Mouse (Mus musculus): ENCODE results near the gene Gm37240. TPM values are rescaled to one million over a fixed set of nuclear protein-coding genes. Genes with fewer than 3 reads are reported as not detected.

The Gm37240 gene
- polyA plus RNA-seq (2014; fragmentation: Nextera tagmentation; extraction: Ambion mirVana): 0.67 and 0.91 TPM in 2 replicates

DNA sequence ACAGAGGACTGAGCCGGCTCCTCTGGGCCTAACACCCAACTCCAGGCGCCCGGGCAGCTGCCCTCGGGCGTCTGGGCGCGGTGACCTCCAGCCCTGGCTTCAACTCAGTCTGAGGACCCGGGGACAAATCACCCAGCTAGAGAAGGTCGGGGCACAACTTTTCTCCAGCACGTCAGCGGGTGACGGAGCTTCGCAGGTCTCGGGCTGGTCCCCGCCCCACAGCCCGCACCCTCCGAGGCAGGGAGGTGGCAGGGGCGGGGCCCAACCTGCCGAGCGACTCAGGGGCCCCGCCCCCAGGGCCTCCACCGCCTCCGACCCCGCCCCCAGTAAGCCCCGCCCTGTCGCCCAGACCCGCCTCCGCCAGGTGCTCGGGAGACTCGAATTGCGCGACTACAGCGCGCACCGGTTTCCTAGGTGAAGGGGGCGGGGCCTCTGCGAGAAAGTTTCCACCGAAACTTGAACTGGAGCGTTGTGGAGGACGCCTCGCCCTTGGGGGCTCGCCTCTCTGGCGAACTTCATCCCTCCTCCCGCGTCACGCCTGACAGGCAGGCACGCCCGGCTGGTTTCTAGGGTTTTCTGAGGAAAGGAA is at the start of gene Gm37240, which contains the start of gene Glt28d2:
Gene Gm37240 (minus strand): TSS at position 280 of the 589 bp plus-strand sequence.
Gene Glt28d2 (minus strand): TSS at position 278 of the 589 bp plus-strand sequence.
- peaks cover 9% of the 10 kb centered on the region for H3K4me1 ChIP-seq (ENCODE audit: control insufficient read depth, insufficient read depth, low read length)
- peak; percentile 95 for DNase-seq (ENCODE audit: low spot score, missing footprints)
- ATAC-seq (ENCODE audit: low FRiP score): peak; percentile 88
- peak within 1 kb of the TSS; percentile 44 for H3K9ac ChIP-seq (ENCODE audit: low read length)
- no peaks in the 10 kb centered on the region for H3K9me3 ChIP-seq (ENCODE audit: control insufficient read depth, low read length)
- peaks cover 20% of the 10 kb centered on the region for H3K27me3 ChIP-seq (ENCODE audit: control insufficient read depth, insufficient read depth, low read length)
- WGBS: under 1% methylated on average over 48 of the region's 48 CpGs
- peak within 1 kb of the TSS; percentile 49 for H3K4me3 ChIP-seq (ENCODE audit: low read depth, low read length)
- no peak within 1 kb of the TSS for H3K27ac ChIP-seq (ENCODE audit: low read depth, low read length)
- H3K36me3 ChIP-seq (ENCODE audit: control insufficient read depth, insufficient read depth, low read length): no peaks in the 10 kb centered on the region
- H3K4me2 ChIP-seq: peak within 1 kb of the TSS; percentile 92

DNA sequence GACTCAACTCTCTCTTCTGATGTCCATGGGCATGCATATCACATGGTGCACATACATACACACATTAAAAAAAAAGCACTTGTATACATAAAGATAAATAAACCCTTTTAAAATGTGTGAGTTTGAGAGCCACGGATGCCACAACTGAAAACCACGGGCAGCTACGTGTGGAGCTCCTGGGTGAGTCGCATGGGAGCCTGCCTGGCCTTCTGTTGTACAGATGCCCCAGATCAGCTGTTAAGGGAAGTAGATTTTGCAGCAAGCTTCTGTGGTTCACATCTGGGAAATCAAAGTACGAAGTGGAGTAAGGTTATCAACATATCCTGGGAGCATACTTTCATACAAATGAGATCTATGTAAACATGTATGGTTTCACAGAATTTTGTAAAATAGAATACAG is 46.3 kb upstream of the Gm37240 start:
- H3K4me1 ChIP-seq (ENCODE audit: control insufficient read depth, insufficient read depth, low read length): no peaks in the 10 kb centered on the region
- H3K36me3 ChIP-seq (ENCODE audit: control insufficient read depth, insufficient read depth, low read length): no peaks in the 10 kb centered on the region
- H3K4me3 ChIP-seq (ENCODE audit: low read depth, low read length): no peak overlapping the region
- 92% methylated on average over 5 of the region's 5 CpGs for WGBS
- no peak overlapping the region for H3K27ac ChIP-seq (ENCODE audit: low read depth, low read length)
- H3K9me3 ChIP-seq (ENCODE audit: control insufficient read depth, low read length): no peaks in the 10 kb centered on the region
- DNase-seq (ENCODE audit: low spot score, missing footprints) (peak; percentile 64), ATAC-seq (ENCODE audit: low FRiP score) (no peak)
- no peak overlapping the region for H3K4me2 ChIP-seq
- H3K9ac ChIP-seq (ENCODE audit: low read length): no peak overlapping the region
- H3K27me3 ChIP-seq (ENCODE audit: control insufficient read depth, insufficient read depth, low read length): no peaks in the 10 kb centered on the region

DNA sequence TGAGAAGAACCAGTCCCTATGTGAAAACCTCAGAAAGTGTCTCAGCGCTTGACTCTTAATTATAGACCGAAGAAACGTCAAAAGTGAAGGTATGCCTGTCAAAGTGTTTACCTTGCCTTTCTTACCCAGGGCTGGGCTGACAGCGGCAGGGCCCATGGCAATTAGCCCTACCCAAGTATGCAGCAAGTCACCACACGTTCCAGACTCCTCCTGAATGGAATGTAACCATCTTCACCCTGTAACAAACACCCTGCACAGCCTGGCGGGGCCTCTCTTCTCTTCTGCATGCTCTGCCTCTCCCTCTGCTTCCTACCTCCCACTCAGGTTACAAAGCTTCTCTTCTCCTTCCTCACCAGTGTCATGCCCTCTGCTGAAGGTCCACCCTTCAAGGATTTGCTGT is 44.5 kb upstream of the Gm37240 start:
- no peak overlapping the region for H3K27ac ChIP-seq (ENCODE audit: low read depth, low read length)
- WGBS: 87% methylated on average over 6 of the region's 6 CpGs
- H3K4me2 ChIP-seq: no peak overlapping the region
- peak; percentile 44 for DNase-seq (ENCODE audit: low spot score, missing footprints)
- no peaks in the 10 kb centered on the region for H3K36me3 ChIP-seq (ENCODE audit: control insufficient read depth, insufficient read depth, low read length)
- no peaks in the 10 kb centered on the region for H3K9me3 ChIP-seq (ENCODE audit: control insufficient read depth, low read length)
- no peak overlapping the region for H3K9ac ChIP-seq (ENCODE audit: low read length)
- H3K4me3 ChIP-seq (ENCODE audit: low read depth, low read length): no peak overlapping the region
- no peak for ATAC-seq (ENCODE audit: low FRiP score)
- no peaks in the 10 kb centered on the region for H3K4me1 ChIP-seq (ENCODE audit: control insufficient read depth, insufficient read depth, low read length)
- H3K27me3 ChIP-seq (ENCODE audit: control insufficient read depth, insufficient read depth, low read length): no peaks in the 10 kb centered on the region

DNA sequence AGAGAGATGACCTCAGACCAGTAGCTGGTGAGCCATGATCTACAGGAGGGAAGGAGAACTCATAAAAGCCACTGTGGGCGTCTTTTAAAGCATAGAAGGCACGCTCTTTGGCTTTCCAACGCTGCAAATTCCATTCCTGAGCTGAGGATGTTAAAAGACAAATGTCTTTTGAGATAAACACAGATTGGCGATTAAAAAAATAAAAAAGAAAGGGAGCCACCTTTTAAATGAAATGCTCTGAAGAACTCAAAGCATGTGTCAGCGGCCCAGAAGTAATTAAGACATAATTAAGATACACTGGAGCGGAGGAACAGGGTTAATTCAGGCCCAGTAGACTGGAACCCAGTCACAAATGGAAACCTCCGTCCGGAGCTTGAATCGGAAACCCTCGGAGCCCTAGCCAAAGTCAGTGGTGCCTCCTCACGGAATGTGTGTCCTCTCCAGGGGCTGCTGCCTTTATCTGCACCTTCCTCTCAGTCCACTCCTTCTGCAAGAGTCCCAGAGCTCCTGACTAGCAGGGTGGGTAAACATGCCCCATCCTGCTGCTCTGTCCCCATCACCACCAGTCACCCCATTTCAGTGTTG is 43.4 kb upstream of the Gm37240 start:
- Histone ChIP-seq H3K27ac (ENCODE audit: low read depth, low read length) (no peak overlapping the region), H3K36me3 (ENCODE audit: control insufficient read depth, insufficient read depth, low read length) (no peaks in the 10 kb centered on the region), H3K9ac (ENCODE audit: low read length) (no peak overlapping the region), H3K4me1 (ENCODE audit: control insufficient read depth, insufficient read depth, low read length) (no peaks in the 10 kb centered on the region), H3K4me2 (no peak overlapping the region), H3K27me3 (ENCODE audit: control insufficient read depth, insufficient read depth, low read length) (no peaks in the 10 kb centered on the region), H3K9me3 (ENCODE audit: control insufficient read depth, low read length) (no peaks in the 10 kb centered on the region), H3K4me3 (ENCODE audit: low read depth, low read length) (no peak overlapping the region)
- ATAC-seq (ENCODE audit: low FRiP score) (no peak), DNase-seq (ENCODE audit: low spot score, missing footprints) (peak; percentile 75)
- 38% methylated on average over 11 of the region's 11 CpGs for WGBS

DNA sequence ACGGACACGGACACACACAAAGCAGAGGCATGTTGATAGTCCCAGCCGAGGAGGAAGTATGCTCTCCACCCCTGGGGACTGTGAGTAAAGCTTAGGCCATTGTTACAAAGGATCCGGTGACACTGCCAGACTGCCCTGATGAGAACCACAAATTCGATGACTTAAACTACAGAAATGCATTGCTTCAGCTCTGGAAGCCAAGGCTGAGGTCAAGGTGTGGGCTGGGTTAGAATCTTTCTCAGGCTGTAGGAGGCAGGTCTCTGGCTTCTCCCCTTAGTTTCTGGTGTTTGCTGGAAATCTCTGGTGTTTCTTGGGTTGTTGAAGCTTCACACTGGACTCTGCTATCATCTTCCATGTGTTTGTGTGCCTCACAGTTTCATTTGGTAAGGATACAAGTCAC is 42.4 kb upstream of the Gm37240 start:
- H3K4me2 ChIP-seq: no peak overlapping the region
- ATAC-seq (ENCODE audit: low FRiP score) (no peak), DNase-seq (ENCODE audit: low spot score, missing footprints) (peak; percentile 60)
- WGBS: 89% methylated on average over 5 of the region's 5 CpGs
- H3K9ac ChIP-seq (ENCODE audit: low read length): no peak overlapping the region
- H3K4me3 ChIP-seq (ENCODE audit: low read depth, low read length): no peak overlapping the region
- no peaks in the 10 kb centered on the region for H3K36me3 ChIP-seq (ENCODE audit: control insufficient read depth, insufficient read depth, low read length)
- H3K27ac ChIP-seq (ENCODE audit: low read depth, low read length): no peak overlapping the region
- no peaks in the 10 kb centered on the region for H3K27me3 ChIP-seq (ENCODE audit: control insufficient read depth, insufficient read depth, low read length)
- H3K9me3 ChIP-seq (ENCODE audit: control insufficient read depth, low read length): no peaks in the 10 kb centered on the region
- H3K4me1 ChIP-seq (ENCODE audit: control insufficient read depth, insufficient read depth, low read length): no peaks in the 10 kb centered on the region

DNA sequence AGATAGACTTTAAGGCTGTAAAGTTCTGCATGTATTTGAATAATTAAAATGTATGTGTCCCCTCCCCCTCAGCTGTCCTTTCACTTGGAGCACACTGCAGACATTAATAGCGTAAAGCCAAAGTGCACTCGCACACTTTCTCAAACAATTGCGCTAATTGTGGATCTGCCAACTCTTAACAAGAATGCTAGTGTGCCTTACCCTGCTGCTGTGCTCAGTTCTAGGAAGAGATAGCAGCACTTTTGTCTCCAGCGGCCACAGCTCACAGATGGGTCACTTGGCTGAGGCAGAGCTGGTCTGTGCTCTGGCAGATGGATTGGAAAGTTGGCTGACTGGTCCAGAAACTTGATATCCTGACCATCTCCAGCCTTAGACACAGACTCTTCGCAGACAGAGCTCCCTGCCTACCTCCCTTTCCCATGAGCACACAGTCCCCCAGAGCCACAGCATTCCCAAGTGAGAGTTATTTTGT is 40.9 kb upstream of the Gm37240 start:
- DNase-seq (ENCODE audit: low spot score, missing footprints) (peak; percentile 79), ATAC-seq (ENCODE audit: low FRiP score) (no peak)
- no peak overlapping the region for H3K27ac ChIP-seq (ENCODE audit: low read depth, low read length)
- no peaks in the 10 kb centered on the region for H3K9me3 ChIP-seq (ENCODE audit: control insufficient read depth, low read length)
- no peak overlapping the region for H3K4me2 ChIP-seq
- WGBS: 87% methylated on average over 5 of the region's 5 CpGs
- H3K4me1 ChIP-seq (ENCODE audit: control insufficient read depth, insufficient read depth, low read length): no peaks in the 10 kb centered on the region
- H3K4me3 ChIP-seq (ENCODE audit: low read depth, low read length): no peak overlapping the region
- no peaks in the 10 kb centered on the region for H3K36me3 ChIP-seq (ENCODE audit: control insufficient read depth, insufficient read depth, low read length)
- H3K9ac ChIP-seq (ENCODE audit: low read length): no peak overlapping the region
- no peaks in the 10 kb centered on the region for H3K27me3 ChIP-seq (ENCODE audit: control insufficient read depth, insufficient read depth, low read length)

DNA sequence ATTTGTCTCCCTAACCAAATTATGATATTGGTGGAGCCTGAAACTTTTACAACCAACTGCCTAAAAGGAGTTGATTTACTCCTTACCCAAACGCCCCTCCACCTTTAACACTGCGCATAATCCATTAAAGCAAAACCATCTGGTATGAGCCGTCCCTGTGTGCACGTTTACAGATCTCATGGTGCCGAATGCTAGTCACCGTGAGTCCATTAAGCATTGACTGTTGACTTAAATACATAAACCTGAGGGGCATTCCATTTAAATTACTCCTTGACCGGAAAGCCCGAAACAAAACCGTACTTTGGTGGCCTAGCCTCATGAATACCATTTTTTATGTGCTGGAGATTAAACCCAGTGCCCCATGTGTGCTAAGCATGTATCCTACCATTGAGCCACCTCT is 40.0 kb upstream of the Gm37240 start:
- H3K36me3 ChIP-seq (ENCODE audit: control insufficient read depth, insufficient read depth, low read length): no peaks in the 10 kb centered on the region
- H3K4me3 ChIP-seq (ENCODE audit: low read depth, low read length): no peak overlapping the region
- WGBS: 86% methylated on average over 9 of the region's 9 CpGs
- no peaks in the 10 kb centered on the region for H3K4me1 ChIP-seq (ENCODE audit: control insufficient read depth, insufficient read depth, low read length)
- no peak overlapping the region for H3K4me2 ChIP-seq
- H3K27me3 ChIP-seq (ENCODE audit: control insufficient read depth, insufficient read depth, low read length): no peaks in the 10 kb centered on the region
- DNase-seq (ENCODE audit: low spot score, missing footprints) (peak; percentile 19), ATAC-seq (ENCODE audit: low FRiP score) (no peak)
- no peak overlapping the region for H3K27ac ChIP-seq (ENCODE audit: low read depth, low read length)
- no peak overlapping the region for H3K9ac ChIP-seq (ENCODE audit: low read length)
- H3K9me3 ChIP-seq (ENCODE audit: control insufficient read depth, low read length): no peaks in the 10 kb centered on the region

DNA sequence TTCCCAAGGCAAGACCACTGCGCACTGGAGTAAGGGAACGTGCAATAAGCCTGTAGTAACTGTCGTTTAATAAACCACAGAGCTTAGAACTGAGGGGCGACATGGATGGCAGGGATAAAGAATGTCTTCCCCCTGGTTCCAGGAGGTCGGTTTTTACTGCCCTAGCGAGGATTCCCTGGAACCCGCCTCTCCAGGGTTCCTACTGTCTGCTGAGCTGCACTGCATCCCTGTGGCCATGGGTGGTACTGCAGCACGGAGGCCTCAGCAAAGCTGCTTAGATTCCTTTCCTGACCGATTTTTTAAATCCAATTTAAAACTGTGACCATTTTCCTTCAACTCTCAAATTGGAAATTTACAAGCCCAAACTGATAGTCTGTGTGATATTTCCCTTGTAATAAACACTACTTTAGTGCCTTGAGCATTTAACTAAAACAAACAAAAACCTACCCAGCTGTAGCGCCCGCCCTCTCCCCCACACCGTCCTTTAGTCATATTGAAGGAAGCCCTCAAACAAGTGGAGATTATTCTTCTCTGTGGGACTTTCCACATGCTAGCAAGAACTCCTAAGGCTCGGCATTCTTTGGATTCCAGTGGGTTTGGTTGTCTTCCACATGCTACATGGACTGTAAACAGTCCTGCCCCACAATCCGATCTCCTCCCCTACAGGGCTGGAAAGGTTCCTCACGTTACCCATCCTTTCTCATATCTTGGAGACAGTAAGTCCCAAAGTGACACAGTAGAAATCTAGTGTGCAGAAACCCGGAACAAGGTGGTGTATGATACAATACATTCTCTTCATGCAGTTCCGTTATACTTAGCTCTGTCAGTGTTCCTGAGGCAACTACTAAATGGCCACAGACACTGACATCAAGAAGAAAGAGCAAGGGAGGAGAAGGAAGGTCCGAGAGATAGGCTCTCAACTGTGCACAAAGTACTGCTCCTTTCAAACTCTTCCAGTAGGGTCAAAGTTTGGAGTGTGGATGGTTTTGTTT is 36.9 kb upstream of the Gm37240 start:
- H3K27ac ChIP-seq (ENCODE audit: low read depth, low read length): no peak overlapping the region
- no peaks in the 10 kb centered on the region for H3K4me1 ChIP-seq (ENCODE audit: control insufficient read depth, insufficient read depth, low read length)
- H3K4me3 ChIP-seq (ENCODE audit: low read depth, low read length): no peak overlapping the region
- no peaks in the 10 kb centered on the region for H3K36me3 ChIP-seq (ENCODE audit: control insufficient read depth, insufficient read depth, low read length)
- ATAC-seq (ENCODE audit: low FRiP score) (peak; percentile 73; the same call in 1 of the 2 replicates), DNase-seq (ENCODE audit: low spot score, missing footprints) (peak; percentile 97)
- no peaks in the 10 kb centered on the region for H3K27me3 ChIP-seq (ENCODE audit: control insufficient read depth, insufficient read depth, low read length)
- no peaks in the 10 kb centered on the region for H3K9me3 ChIP-seq (ENCODE audit: control insufficient read depth, low read length)
- no peak overlapping the region for H3K9ac ChIP-seq (ENCODE audit: low read length)
- H3K4me2 ChIP-seq: no peak overlapping the region
- WGBS: 46% methylated on average over 18 of the region's 18 CpGs

Measured in midbrain, embryonic 11.5 days (tissue).